Mouse (Mus musculus) liver, embryonic 14.5 days (tissue): ENCODE results near the gene Mast3. TPM values are rescaled to one million over a fixed set of nuclear protein-coding genes. Genes with fewer than 3 reads are reported as not detected.

Source experiments
- ATAC-seq: fragments of 200-750 bp; cut with Nextera tagmentation; 2 replicates; pipeline ENCODE4 v1.8.0; 2017; ENCODE audit warnings: moderate number of reproducible peaks, mild to moderate bottlenecking, moderate library complexity; ENCODE audit not compliant: insufficient read depth
- DNase-seq, 3 experiments: peaks; one replicate each; pipeline ENCODE4 v3.0.0-alpha.2; 2012 to 2013; ENCODE audit warnings: low read depth in 3 of 3, low spot score in 3 of 3
- H3K27ac ChIP-seq: fragments of 300-500 bp; sonication (generic); 2 replicates; pipeline ENCODE4 v1.5.1; 2014; ENCODE audit warnings: moderate library complexity, mild to moderate bottlenecking, control low read depth, inconsistent platforms
- H3K27me3 ChIP-seq: fragments of 300-500 bp; sonication (generic); 2 replicates; pipeline ENCODE4 v1.6.1; 2014; ENCODE audit warnings: mild to moderate bottlenecking, low read length, moderate library complexity; ENCODE audit not compliant: control insufficient read depth, insufficient read depth
- H3K36me3 ChIP-seq: fragments of 300-500 bp; sonication (generic); replicated peaks from 2 replicates; pipeline ENCODE4 v1.6.1; 2014; ENCODE audit warnings: low read depth; ENCODE audit not compliant: control insufficient read depth, insufficient read depth
- H3K4me1 ChIP-seq, 2 experiments: fragments of 200-500 bp in 1 of 2; fragments of 300-500 bp in 1 of 2; sonication (generic) in 1 of 2; replicated peaks; 2 replicates each; pipeline ENCODE4 v1.6.1; 2012 to 2014; ENCODE audit warnings: antibody characterized with exemption in 1 of 2, inconsistent platforms in 1 of 2, low read length in 1 of 2; ENCODE audit not compliant: control insufficient read depth in 2 of 2, insufficient read depth in 2 of 2
- H3K4me2 ChIP-seq: fragments of 300-500 bp; sonication (generic); 2 replicates; pipeline ENCODE4 v1.6.1; 2014; ENCODE audit warnings: low read depth, mild to moderate bottlenecking, control low read depth, moderate library complexity
- H3K4me3 ChIP-seq, 2 experiments: fragments of 200-500 bp in 1 of 2; fragments of 300-500 bp in 1 of 2; sonication (generic) in 1 of 2; 2 replicates each; pipeline ENCODE4 v1.5.1; 2012 to 2014; ENCODE audit warnings: low read depth in 2 of 2, low read length in 2 of 2, mild to moderate bottlenecking in 2 of 2, control low read depth in 1 of 2, inconsistent platforms in 1 of 2, moderate library complexity in 1 of 2; ENCODE audit not compliant: insufficient read depth in 1 of 2
- H3K9ac ChIP-seq: fragments of 300-500 bp; sonication (generic); replicated peaks from 2 replicates; pipeline ENCODE4 v1.6.1; 2014; ENCODE audit warnings: mild to moderate bottlenecking, control low read depth, moderate library complexity
- H3K9me3 ChIP-seq: fragments of 300-500 bp; sonication (generic); 2 replicates; pipeline ENCODE4 v1.6.1; 2016; ENCODE audit warnings: low read length, mixed read lengths; ENCODE audit not compliant: control insufficient read depth
- CTCF ChIP-seq: IDR thresholded peaks from 2 replicates; pipeline ENCODE4 v1.5.1; 2016; ENCODE audit warnings: antibody characterized with exemption, low read depth, control low read depth
- EP300 ChIP-seq: IDR thresholded peaks from 2 replicates; pipeline ENCODE4 v1.6.1; 2016; ENCODE audit warnings: antibody characterized with exemption, low read depth
- WGBS: fragments of 180-500 bp; shearing (Covaris S2); extraction: QIAGEN DNeasy Blood & Tissue Kit; methylation state at CpG from one replicate; pipeline ENCODE4 v1.1.7; 2014; ENCODE audit not compliant: insufficient replicate concordance; 5-methylcytosine and 5-hydroxymethylcytosine counted together
- polyA plus RNA-seq, 2 experiments: library from polyadenylated mRNA; depleted of rRNA in 1 of 2; stranded (reverse) in 1 of 2; unstranded in 1 of 2; fragments of >200 nt; fragmentation: Nextera tagmentation in 1 of 2; extraction: Ambion mirVana in 1 of 2; gene quantifications; 2 replicates each; pipeline versions ENCODE4 v1.2.1 to v1.2.3; 2012 to 2014

Mast3 gene
- polyA plus RNA-seq, 2 experiments: 5.4 to 11.1 TPM

GRCm38 (mm10) chr8:70774740-70775139 is 30.1 kb downstream of the Mast3 start:
- no peaks in the 10 kb centered on the region for H3K9me3 ChIP-seq
- no peak overlapping the region for H3K27ac ChIP-seq
- H3K27me3 ChIP-seq: no peaks in the 10 kb centered on the region
- no peak overlapping the region for H3K9ac ChIP-seq
- 83% methylated on average over 18 of the region's 18 CpGs for WGBS
- no peak overlapping the region for H3K4me3 ChIP-seq
- no peak for DNase-seq
- TF ChIP-seq CTCF: 0 out of 2 replicates have a peak, but pooled peaks have one; percentile 6
- TF ChIP-seq EP300: no peak
- peaks cover 3% of the 10 kb centered on the region for H3K36me3 ChIP-seq
- H3K4me1 ChIP-seq: peaks cover 14 to 16% of the 10 kb centered on the region in 2 experiments
- no peak for ATAC-seq
- H3K4me2 ChIP-seq: 0 out of 2 replicates have a peak overlapping the region, but pooled peaks have one; percentile 92

- Histone ChIP-seq H3K4me3 (no peak overlapping the region), H3K27me3 (no peaks in the 10 kb centered on the region), H3K9ac (0 out of 2 replicates have a peak overlapping the region, but pooled peaks have one; percentile 11), H3K36me3 (no peaks in the 10 kb centered on the region; the same call in 1 of the 2 replicates), H3K4me1 (peaks cover 17 to 21% of the 10 kb centered on the region in 2 experiments), H3K9me3 (no peaks in the 10 kb centered on the region), H3K4me2 (no peak overlapping the region), H3K27ac (no peak overlapping the region)
- DNase-seq (no peak), ATAC-seq (no peak)
- TF ChIP-seq EP300: no peak
- TF ChIP-seq CTCF: no peak
- 69% methylated on average over 9 of the region's 9 CpGs for WGBS
Measured at GRCm38 (mm10) chr8:70773833-70774232, 31.0 kb downstream of the Mast3 start.

GRCm38 (mm10) chr8:70773410-70773809 is 31.4 kb downstream of the Mast3 start:
- Histone ChIP-seq H3K4me3 (no peak overlapping the region), H3K4me2 (no peak overlapping the region)
- TF ChIP-seq CTCF: no peak
- TF ChIP-seq EP300: no peak

GRCm38 (mm10) chr8:70772890-70773289 is 32.0 kb downstream of the Mast3 start:
- WGBS: 81% methylated on average over 9 of the region's 9 CpGs
- no peak overlapping the region for H3K27ac ChIP-seq
- H3K9me3 ChIP-seq: no peaks in the 10 kb centered on the region
- TF ChIP-seq EP300: no peak
- TF ChIP-seq CTCF: no peak
- no peak overlapping the region for H3K4me3 ChIP-seq
- H3K4me2 ChIP-seq: no peak overlapping the region
- H3K9ac ChIP-seq: no peak overlapping the region
- H3K27me3 ChIP-seq: no peaks in the 10 kb centered on the region
- H3K36me3 ChIP-seq: no peaks in the 10 kb centered on the region; the same call in 1 of the 2 replicates
- DNase-seq: no peak
- no peak for ATAC-seq
- H3K4me1 ChIP-seq: peaks cover 13 to 17% of the 10 kb centered on the region in 2 experiments

More at GRCm38 (mm10) chr8:70773410-70773809, 31.4 kb downstream of the Mast3 start:
- H3K4me1 ChIP-seq: peaks cover 17 to 21% of the 10 kb centered on the region in 2 experiments
- no peaks in the 10 kb centered on the region for H3K9me3 ChIP-seq
- 87% methylated on average over 5 of the region's 5 CpGs for WGBS
- DNase-seq (no peak), ATAC-seq (no peak)
- no peaks in the 10 kb centered on the region; the same call in 1 of the 2 replicates for H3K36me3 ChIP-seq
- no peak overlapping the region for H3K27ac ChIP-seq
- H3K27me3 ChIP-seq: no peaks in the 10 kb centered on the region
- H3K9ac ChIP-seq: no peak overlapping the region

GRCm38 (mm10) chr8:70772075-70772474 is 32.8 kb downstream of the Mast3 start:
- Histone ChIP-seq H3K4me1 (peaks cover 8 to 16% of the 10 kb centered on the region in 2 experiments), H3K9ac (no peak overlapping the region), H3K36me3 (no peaks in the 10 kb centered on the region; the same call in 1 of the 2 replicates), H3K4me3 (no peak overlapping the region), H3K9me3 (no peaks in the 10 kb centered on the region), H3K27me3 (no peaks in the 10 kb centered on the region), H3K27ac (no peak overlapping the region), H3K4me2 (no peak overlapping the region)
- no peak for ATAC-seq
- TF ChIP-seq CTCF: no peak
- TF ChIP-seq EP300: no peak
- no peak for DNase-seq
- 85% methylated on average over 13 of the region's 13 CpGs for WGBS
